Mouse (Mus musculus): ENCODE data around the gene Emilin1. TPM values are rescaled to one million over a fixed set of nuclear protein-coding genes. Genes with fewer than 3 reads are reported as not detected.
"Not testable (repeated sequence)": the region's sequence is repeated elsewhere in the genome, so short reads cannot be mapped to it uniquely, and the experiment has no call there.

Emilin1 gene
- polyA plus RNA-seq, 1 experiment from 2014 or later: 42.7 TPM

GRCm38 (mm10) chr5:30879347-30879943 is 33.8 kb upstream of the Emilin1 start:
- Histone ChIP-seq H3K27ac (no peak overlapping the region), H3K9me3 (replicated peaks) (no peaks in the 10 kb centered on the region), H3K27me3 (no peaks in the 10 kb centered on the region), H3K4me3 (replicated peaks) (no peak overlapping the region), H3K36me3 (peaks cover 37% of the 10 kb centered on the region), H3K9ac (no peak overlapping the region), H3K4me2 (no peak overlapping the region), H3K4me1 (replicated peaks) (no peaks in the 10 kb centered on the region)
- DNase-seq (no peak), ATAC-seq (ENCODE audit: low read depth) (no peak)
- 70% methylated on average over 5 of the region's 5 CpGs for WGBS (ENCODE audit: insufficient replicate concordance)

GRCm38 (mm10) chr5:30881839-30882238 is 31.4 kb upstream of the Emilin1 start:
- H3K9ac ChIP-seq; H3K27me3 ChIP-seq; H3K9me3 ChIP-seq (replicated peaks); H3K4me3 ChIP-seq (replicated peaks); ATAC-seq (ENCODE audit: low read depth); DNase-seq; H3K27ac ChIP-seq; H3K4me2 ChIP-seq: not testable (repeated sequence)
- Histone ChIP-seq H3K36me3 (peaks cover 13% of the 10 kb centered on the region), H3K4me1 (replicated peaks) (peaks cover 14% of the 10 kb centered on the region)
- WGBS (ENCODE audit: insufficient replicate concordance): 72% methylated on average over 4 of the region's 4 CpGs

GRCm38 (mm10) chr5:30886209-30886608 is 27.0 kb upstream of the Emilin1 start:
- H3K27me3 ChIP-seq: no peaks in the 10 kb centered on the region
- ATAC-seq (ENCODE audit: low read depth) (no peak), DNase-seq (no peak)
- no peak overlapping the region; the same call in 1 of the 2 replicates for H3K27ac ChIP-seq
- no peak overlapping the region for H3K4me3 ChIP-seq (replicated peaks)
- WGBS (ENCODE audit: insufficient replicate concordance): 57% methylated on average over 4 of the region's 4 CpGs
- H3K4me1 ChIP-seq (replicated peaks): peaks cover 37% of the 10 kb centered on the region
- no peak overlapping the region; the same call in 1 of the 2 replicates for H3K9ac ChIP-seq
- 0 out of 2 replicates have a peak, but pooled peaks cover 6% of the 10 kb centered on the region for H3K36me3 ChIP-seq
- peak overlapping the region; percentile 91 for H3K4me2 ChIP-seq
- H3K9me3 ChIP-seq (replicated peaks): no peaks in the 10 kb centered on the region

- DNase-seq: no peak
- H3K4me1 ChIP-seq (replicated peaks): peaks cover 37% of the 10 kb centered on the region
- 39% methylated on average over 5 of the region's 5 CpGs for WGBS (ENCODE audit: insufficient replicate concordance)
Measured at GRCm38 (mm10) chr5:30886731-30887130, 26.5 kb upstream of the Emilin1 start.

GRCm38 (mm10) chr5:30887331-30887761 is 25.9 kb upstream of the Emilin1 start:
- Histone ChIP-seq H3K4me3 (replicated peaks) (peak overlapping the region; percentile 81), H3K9me3 (replicated peaks) (no peaks in the 10 kb centered on the region), H3K9ac (peak overlapping the region; percentile 83), H3K27ac (peak overlapping the region; percentile 92), H3K4me2 (peak overlapping the region; percentile 91), H3K36me3 (peaks cover 16% of the 10 kb centered on the region), H3K27me3 (no peaks in the 10 kb centered on the region), H3K4me1 (replicated peaks) (peaks cover 37% of the 10 kb centered on the region)
- ATAC-seq (ENCODE audit: low read depth): peak; percentile 63
- WGBS (ENCODE audit: insufficient replicate concordance): under 1% methylated on average over 19 of the region's 19 CpGs
- DNase-seq: peak; percentile 76

More at GRCm38 (mm10) chr5:30886731-30887130, 26.5 kb upstream of the Emilin1 start:
- Histone ChIP-seq H3K36me3 (peaks cover 10% of the 10 kb centered on the region), H3K9me3 (replicated peaks) (no peaks in the 10 kb centered on the region), H3K9ac (peak overlapping the region; percentile 83), H3K27me3 (no peaks in the 10 kb centered on the region), H3K4me3 (replicated peaks) (peak overlapping the region; percentile 81), H3K4me2 (peak overlapping the region; percentile 91), H3K27ac (peak overlapping the region; percentile 92)
- ATAC-seq (ENCODE audit: low read depth): no peak

GRCm38 (mm10) chr5:30887858-30888336 is 25.3 kb upstream of the Emilin1 start:
- Histone ChIP-seq H3K4me3 (replicated peaks) (peak overlapping the region; percentile 81), H3K27me3 (no peaks in the 10 kb centered on the region), H3K27ac (peak overlapping the region; percentile 92), H3K4me1 (replicated peaks) (peaks cover 37% of the 10 kb centered on the region), H3K9ac (peak overlapping the region; percentile 83), H3K4me2 (peak overlapping the region; percentile 91), H3K36me3 (peaks cover 22% of the 10 kb centered on the region), H3K9me3 (replicated peaks) (no peaks in the 10 kb centered on the region)
- peak; percentile 93 for DNase-seq
- ATAC-seq (ENCODE audit: low read depth): peak; percentile 84
- under 1% methylated on average over 28 of the region's 28 CpGs for WGBS (ENCODE audit: insufficient replicate concordance)

GRCm38 (mm10) chr5:30888337-30889087 is 24.7 kb upstream of the Emilin1 start, which contains the start of gene Agbl5:
Gene Agbl5, plus strand, starts transcription at chr5:30888694.
- WGBS (ENCODE audit: insufficient replicate concordance): under 1% methylated on average over 42 of the region's 42 CpGs
- peak; percentile 86 for DNase-seq
- peak within 1 kb of the TSS; percentile 81 for H3K4me3 ChIP-seq (replicated peaks)

GRCm38 (mm10) chr5:30889088-30889754 is 24.0 kb upstream of the Emilin1 start:
- H3K9me3 ChIP-seq (replicated peaks): no peaks in the 10 kb centered on the region
- WGBS (ENCODE audit: insufficient replicate concordance): 2% methylated on average over 42 of the region's 42 CpGs
- H3K9ac ChIP-seq: peak overlapping the region; percentile 83
- peak; percentile 18 for ATAC-seq (ENCODE audit: low read depth)
- DNase-seq: peak; percentile 69
- peak overlapping the region; percentile 91 for H3K4me2 ChIP-seq
- peak overlapping the region; percentile 92 for H3K27ac ChIP-seq
- peak overlapping the region; percentile 81 for H3K4me3 ChIP-seq (replicated peaks)
- peaks cover 37% of the 10 kb centered on the region for H3K4me1 ChIP-seq (replicated peaks)
- peaks cover 35% of the 10 kb centered on the region for H3K36me3 ChIP-seq
- no peaks in the 10 kb centered on the region for H3K27me3 ChIP-seq

More at GRCm38 (mm10) chr5:30888337-30889087, 24.7 kb upstream of the Emilin1 start, which contains the start of gene Agbl5:
- peak; percentile 84 for ATAC-seq (ENCODE audit: low read depth)
- Histone ChIP-seq H3K9me3 (replicated peaks) (no peaks in the 10 kb centered on the region), H3K27ac (peak within 1 kb of the TSS; percentile 92), H3K36me3 (peaks cover 28% of the 10 kb centered on the region), H3K4me2 (peak within 1 kb of the TSS; percentile 91), H3K9ac (peak within 1 kb of the TSS; percentile 83), H3K4me1 (replicated peaks) (peaks cover 37% of the 10 kb centered on the region), H3K27me3 (no peaks in the 10 kb centered on the region)

GRCm38 (mm10) chr5:30890375-30890774 is 22.8 kb upstream of the Emilin1 start:
- Histone ChIP-seq H3K4me3 (replicated peaks) (peak overlapping the region; percentile 81), H3K27me3 (no peaks in the 10 kb centered on the region), H3K4me2 (peak overlapping the region; percentile 91), H3K9ac (peak overlapping the region; percentile 83; the same call in 1 of the 2 replicates), H3K4me1 (replicated peaks) (peaks cover 33% of the 10 kb centered on the region), H3K27ac (peak overlapping the region; percentile 92; the same call in 1 of the 2 replicates), H3K9me3 (replicated peaks) (no peaks in the 10 kb centered on the region), H3K36me3 (peaks cover 46% of the 10 kb centered on the region)
- 74% methylated on average over 7 of the region's 7 CpGs for WGBS (ENCODE audit: insufficient replicate concordance)
- DNase-seq (no peak), ATAC-seq (ENCODE audit: low read depth) (no peak)

- Histone ChIP-seq H3K27ac (no peak overlapping the region), H3K36me3 (peaks cover 77% of the 10 kb centered on the region), H3K9me3 (replicated peaks) (no peaks in the 10 kb centered on the region), H3K4me3 (replicated peaks) (no peak overlapping the region), H3K4me1 (replicated peaks) (peaks cover 34% of the 10 kb centered on the region), H3K9ac (no peak overlapping the region), H3K4me2 (no peak overlapping the region), H3K27me3 (no peaks in the 10 kb centered on the region)
- ATAC-seq (ENCODE audit: low read depth) (no peak), DNase-seq (no peak)
- WGBS (ENCODE audit: insufficient replicate concordance): 86% methylated on average over 5 of the region's 5 CpGs
Measured at GRCm38 (mm10) chr5:30901860-30902259, 11.3 kb upstream of the Emilin1 start.

All from liver, embryonic 13.5 days (tissue).